Mouse (Mus musculus): ENCODE data around the gene Akap12. TPM values are rescaled to one million over a fixed set of nuclear protein-coding genes. Genes with fewer than 3 reads are reported as not detected.

Gene Akap12
- polyA plus RNA-seq, 1 experiment from 2014 or later = 31.9 TPM

DNA sequence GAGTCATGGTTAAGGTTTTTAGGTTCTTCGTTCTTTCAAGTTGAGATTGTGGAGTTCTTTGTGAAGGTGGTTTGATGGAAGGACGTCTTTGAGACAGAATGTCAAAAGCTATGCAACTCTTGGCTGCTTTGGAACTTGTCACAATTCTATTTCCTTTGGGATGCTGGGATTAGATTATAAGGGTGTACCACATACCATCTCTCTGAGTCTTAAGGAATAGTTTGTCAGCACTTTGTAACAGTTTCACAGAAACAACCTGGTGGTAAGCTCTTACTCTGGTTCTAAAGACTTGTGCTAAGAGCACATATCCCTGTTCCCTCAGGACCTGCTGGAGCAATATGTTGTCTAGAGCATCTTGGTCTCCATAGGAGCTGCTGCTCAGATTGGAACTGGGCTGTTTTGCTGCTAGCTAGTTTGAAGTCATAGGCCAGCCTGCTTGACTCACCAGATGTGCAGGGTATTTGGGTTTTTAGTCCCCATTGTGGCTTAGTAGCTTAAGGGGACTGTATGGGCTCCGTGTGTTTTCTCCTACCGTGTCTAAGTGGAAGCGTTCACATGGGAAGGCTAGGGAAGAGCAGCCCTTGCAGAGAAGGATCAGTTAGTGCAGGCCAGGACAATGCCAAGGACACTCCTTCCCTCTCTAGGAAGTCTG is 123.4 kb downstream of the Akap12 start:
- WGBS = 45% methylated on average over 5 of the region's 5 CpGs
- peak overlapping the region; percentile 90 for H3K4me2 ChIP-seq (ENCODE audit: low read length)
- no peak for DNase-seq
- H3K27ac ChIP-seq (replicated peaks; ENCODE audit: low read depth, low read length) = no peak overlapping the region
- H3K4me1 ChIP-seq (ENCODE audit: control insufficient read depth, insufficient read depth, low read length) = peaks cover 40% of the 10 kb centered on the region
- peak overlapping the region; percentile 97 for H3K4me3 ChIP-seq (replicated peaks; ENCODE audit: low read depth, low read length)
- no peaks in the 10 kb centered on the region for H3K27me3 ChIP-seq (ENCODE audit: control insufficient read depth, insufficient read depth, low read length)
- no peak for ATAC-seq (ENCODE audit: low FRiP score, low TSS enrichment)
- 0 out of 2 replicates have a peak, but pooled peaks cover 7% of the 10 kb centered on the region for H3K36me3 ChIP-seq (ENCODE audit: control insufficient read depth, insufficient read depth, low read length)
- H3K9me3 ChIP-seq (ENCODE audit: control insufficient read depth, low read length) = no peaks in the 10 kb centered on the region
- H3K9ac ChIP-seq (replicated peaks; ENCODE audit: low read length) = peak overlapping the region; percentile 99; the same call in 1 of the 2 replicates

DNA sequence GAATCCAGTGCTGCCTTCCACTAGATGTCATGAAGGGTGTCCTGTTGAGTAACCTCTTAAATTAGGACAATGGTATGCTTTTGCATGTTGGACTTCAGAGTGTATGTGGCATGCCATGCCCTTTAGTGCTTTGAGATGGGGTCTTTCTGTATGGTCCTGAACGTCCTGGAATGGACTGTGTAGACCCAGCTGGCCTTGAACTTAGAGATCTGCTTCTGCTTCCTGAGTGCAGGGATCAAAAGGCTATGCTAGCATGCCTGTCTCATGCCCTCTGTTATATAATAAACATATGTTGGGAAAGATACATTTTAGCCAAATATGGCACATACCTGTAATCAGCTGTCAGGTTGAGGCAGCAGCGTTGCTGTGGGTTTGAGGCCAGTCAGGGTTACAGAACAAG is 124.4 kb downstream of the Akap12 start:
- no peak for DNase-seq
- 75% methylated on average over 2 of the region's 2 CpGs for WGBS
- peaks cover 40% of the 10 kb centered on the region for H3K4me1 ChIP-seq (ENCODE audit: control insufficient read depth, insufficient read depth, low read length)
- H3K27me3 ChIP-seq (ENCODE audit: control insufficient read depth, insufficient read depth, low read length) = no peaks in the 10 kb centered on the region
- no peak overlapping the region for H3K27ac ChIP-seq (replicated peaks; ENCODE audit: low read depth, low read length)
- no peak overlapping the region for H3K9ac ChIP-seq (replicated peaks; ENCODE audit: low read length)
- peak overlapping the region; percentile 90 for H3K4me2 ChIP-seq (ENCODE audit: low read length)
- no peak for ATAC-seq (ENCODE audit: low FRiP score, low TSS enrichment)
- 0 out of 2 replicates have a peak, but pooled peaks cover 7% of the 10 kb centered on the region for H3K36me3 ChIP-seq (ENCODE audit: control insufficient read depth, insufficient read depth, low read length)
- H3K9me3 ChIP-seq (ENCODE audit: control insufficient read depth, low read length) = no peaks in the 10 kb centered on the region
- no peak overlapping the region for H3K4me3 ChIP-seq (replicated peaks; ENCODE audit: low read depth, low read length)

DNA sequence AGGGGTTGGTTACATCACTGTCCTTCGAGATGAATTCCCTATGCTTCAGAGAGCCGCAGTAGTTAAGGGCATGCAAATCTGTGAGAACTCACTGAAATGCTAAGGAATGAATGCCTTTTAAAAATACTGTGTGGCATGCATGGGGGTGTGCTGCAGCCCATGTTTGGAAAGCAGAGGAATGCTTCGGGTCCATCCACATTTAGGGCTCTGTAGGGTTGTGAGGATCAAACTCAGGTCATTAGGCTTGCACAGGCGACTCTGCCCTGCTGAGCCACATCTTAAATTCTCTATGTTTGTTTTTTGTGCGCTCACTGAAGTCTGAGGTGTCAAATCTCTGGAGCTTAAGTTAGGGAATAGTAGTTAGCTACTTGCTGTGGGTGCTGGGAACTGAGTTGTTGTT is 124.9 kb downstream of the Akap12 start:
- H3K4me1 ChIP-seq (ENCODE audit: control insufficient read depth, insufficient read depth, low read length) = peaks cover 38% of the 10 kb centered on the region
- no peak overlapping the region for H3K27ac ChIP-seq (replicated peaks; ENCODE audit: low read depth, low read length)
- ATAC-seq (ENCODE audit: low FRiP score, low TSS enrichment) (no peak), DNase-seq (no peak)
- WGBS = 77% methylated on average over 5 of the region's 5 CpGs
- no peaks in the 10 kb centered on the region for H3K9me3 ChIP-seq (ENCODE audit: control insufficient read depth, low read length)
- peak overlapping the region; percentile 1; the same call in 1 of the 2 replicates for H3K4me2 ChIP-seq (ENCODE audit: low read length)
- 0 out of 2 replicates have a peak, but pooled peaks cover 7% of the 10 kb centered on the region for H3K36me3 ChIP-seq (ENCODE audit: control insufficient read depth, insufficient read depth, low read length)
- no peak overlapping the region for H3K4me3 ChIP-seq (replicated peaks; ENCODE audit: low read depth, low read length)
- H3K27me3 ChIP-seq (ENCODE audit: control insufficient read depth, insufficient read depth, low read length) = no peaks in the 10 kb centered on the region
- H3K9ac ChIP-seq (replicated peaks; ENCODE audit: low read length) = no peak overlapping the region

DNA sequence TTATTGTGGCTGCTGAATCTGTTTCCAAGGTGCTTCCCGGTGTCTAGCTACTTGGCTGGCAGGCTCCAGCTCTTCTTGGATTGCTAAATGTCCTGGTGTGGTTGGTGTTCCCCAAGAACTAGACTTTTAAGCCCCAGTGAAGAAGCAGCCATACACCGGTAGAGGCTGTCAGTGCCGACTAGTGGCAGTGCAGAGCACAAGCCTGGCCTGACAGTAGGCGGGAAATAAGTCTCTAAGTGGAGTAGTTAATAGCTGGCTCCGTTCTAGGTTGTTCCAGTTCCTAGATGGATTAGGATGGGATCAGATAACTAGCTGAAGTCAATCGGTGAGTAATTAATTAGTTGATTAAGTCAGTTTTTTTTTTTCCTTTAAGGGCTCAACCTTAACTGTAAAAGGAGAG is 125.7 kb downstream of the Akap12 start:
- DNase-seq = peak; percentile 46
- Histone ChIP-seq H3K36me3 (ENCODE audit: control insufficient read depth, insufficient read depth, low read length) (peaks cover 9% of the 10 kb centered on the region; the same call in 1 of the 2 replicates), H3K4me2 (ENCODE audit: low read length) (no peak overlapping the region), H3K27me3 (ENCODE audit: control insufficient read depth, insufficient read depth, low read length) (no peaks in the 10 kb centered on the region), H3K9me3 (ENCODE audit: control insufficient read depth, low read length) (no peaks in the 10 kb centered on the region), H3K4me3 (replicated peaks; ENCODE audit: low read depth, low read length) (no peak overlapping the region), H3K4me1 (ENCODE audit: control insufficient read depth, insufficient read depth, low read length) (peaks cover 38% of the 10 kb centered on the region), H3K9ac (replicated peaks; ENCODE audit: low read length) (no peak overlapping the region), H3K27ac (replicated peaks; ENCODE audit: low read depth, low read length) (no peak overlapping the region)
- ATAC-seq (ENCODE audit: low FRiP score, low TSS enrichment) = no peak
- WGBS = 58% methylated on average over 6 of the region's 6 CpGs

DNA sequence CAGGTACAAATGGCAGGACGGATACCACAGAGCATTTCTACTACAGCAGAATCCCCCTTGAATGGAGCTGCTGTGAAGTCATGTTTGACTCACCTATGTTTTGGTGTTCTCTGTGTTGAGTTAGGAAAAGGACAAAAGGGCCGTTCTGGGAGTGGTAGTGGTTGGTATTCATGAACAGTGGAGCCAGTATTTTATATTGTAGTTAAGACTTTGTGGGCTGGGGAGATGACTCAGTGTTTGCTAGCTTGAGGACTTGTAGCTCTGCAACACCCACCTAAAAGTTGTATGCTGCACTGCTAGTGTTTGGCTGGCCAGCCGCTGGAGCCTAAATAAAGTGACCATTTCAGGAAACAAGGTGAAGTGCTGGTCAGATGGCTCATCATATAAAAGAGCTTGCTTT is 129.1 kb downstream of the Akap12 start:
- no peak for ATAC-seq (ENCODE audit: low FRiP score, low TSS enrichment)
- no peak overlapping the region for H3K27ac ChIP-seq (replicated peaks; ENCODE audit: low read depth, low read length)
- no peak for DNase-seq
- no peak overlapping the region for H3K4me2 ChIP-seq (ENCODE audit: low read length)
- H3K9me3 ChIP-seq (ENCODE audit: control insufficient read depth, low read length) = no peaks in the 10 kb centered on the region
- H3K36me3 ChIP-seq (ENCODE audit: control insufficient read depth, insufficient read depth, low read length) = peaks cover 25% of the 10 kb centered on the region; the same call in 1 of the 2 replicates
- peaks cover 20% of the 10 kb centered on the region for H3K4me1 ChIP-seq (ENCODE audit: control insufficient read depth, insufficient read depth, low read length)
- H3K9ac ChIP-seq (replicated peaks; ENCODE audit: low read length) = no peak overlapping the region
- H3K4me3 ChIP-seq (replicated peaks; ENCODE audit: low read depth, low read length) = no peak overlapping the region
- H3K27me3 ChIP-seq (ENCODE audit: control insufficient read depth, insufficient read depth, low read length) = no peaks in the 10 kb centered on the region
- WGBS = 95% methylated on average over 3 of the region's 3 CpGs

DNA sequence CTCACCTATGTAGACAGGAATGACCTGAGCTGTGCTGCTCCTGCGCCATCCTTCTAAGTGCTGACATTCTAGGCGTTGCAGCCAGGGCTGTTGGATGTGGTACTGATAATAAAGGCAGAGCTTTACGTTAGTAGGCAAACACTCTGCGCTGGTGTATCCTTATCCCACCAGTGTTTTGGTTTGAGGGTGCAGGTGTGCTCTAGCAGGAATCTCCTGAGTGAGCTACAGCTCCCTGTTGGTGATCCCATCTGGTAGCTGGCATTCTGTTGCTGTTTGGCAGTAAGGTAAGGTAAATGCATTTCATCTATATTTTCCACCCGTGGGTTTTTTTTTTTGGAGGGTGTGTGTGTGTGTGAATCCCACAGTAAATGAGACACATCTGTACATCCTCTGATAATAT is 131.9 kb downstream of the Akap12 start:
- no peak overlapping the region for H3K4me2 ChIP-seq (ENCODE audit: low read length)
- no peaks in the 10 kb centered on the region for H3K27me3 ChIP-seq (ENCODE audit: control insufficient read depth, insufficient read depth, low read length)
- DNase-seq (no peak), ATAC-seq (ENCODE audit: low FRiP score, low TSS enrichment) (no peak)
- 0 out of 2 replicates have a peak, but pooled peaks cover under 1% of the 10 kb centered on the region for H3K4me1 ChIP-seq (ENCODE audit: control insufficient read depth, insufficient read depth, low read length)
- H3K9ac ChIP-seq (replicated peaks; ENCODE audit: low read length) = no peak overlapping the region
- H3K36me3 ChIP-seq (ENCODE audit: control insufficient read depth, insufficient read depth, low read length) = peaks cover 32% of the 10 kb centered on the region
- WGBS = 93% methylated on average over 5 of the region's 5 CpGs
- no peaks in the 10 kb centered on the region for H3K9me3 ChIP-seq (ENCODE audit: control insufficient read depth, low read length)
- no peak overlapping the region for H3K4me3 ChIP-seq (replicated peaks; ENCODE audit: low read depth, low read length)
- no peak overlapping the region for H3K27ac ChIP-seq (replicated peaks; ENCODE audit: low read depth, low read length)

DNA sequence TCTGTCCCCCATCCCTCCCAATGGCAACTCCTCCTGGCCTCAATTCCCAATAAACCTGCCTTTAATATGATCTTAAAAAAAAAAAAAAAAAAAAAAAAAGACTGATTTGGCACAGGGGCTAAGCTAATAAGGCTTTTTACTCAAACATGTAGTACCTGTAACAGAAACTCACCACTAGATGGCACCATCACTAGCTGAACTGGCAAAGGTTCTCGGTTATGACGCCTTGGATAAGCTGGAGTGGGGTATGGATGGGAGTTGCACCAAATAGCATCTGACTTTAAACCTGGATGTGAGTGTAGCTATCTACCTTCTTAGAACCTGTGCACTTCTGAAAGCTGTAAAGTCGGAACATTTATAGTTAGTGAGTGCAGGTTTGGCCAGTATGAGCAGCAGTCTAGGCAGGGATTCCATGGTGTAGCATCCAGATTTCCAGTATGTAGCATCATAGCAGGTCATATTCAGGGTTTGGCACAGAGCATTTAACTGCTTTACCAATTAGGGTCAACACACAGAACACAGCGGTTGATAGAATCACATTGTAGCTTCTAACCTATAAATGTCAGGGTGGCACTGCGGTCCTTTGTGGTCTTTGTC is 138.8 kb downstream of the Akap12 start:
- no peak overlapping the region for H3K4me3 ChIP-seq (replicated peaks; ENCODE audit: low read depth, low read length)
- peaks cover 32% of the 10 kb centered on the region for H3K36me3 ChIP-seq (ENCODE audit: control insufficient read depth, insufficient read depth, low read length)
- H3K4me2 ChIP-seq (ENCODE audit: low read length) = no peak overlapping the region
- peak; percentile 91 for DNase-seq
- 58% methylated on average over 5 of the region's 5 CpGs for WGBS
- no peak overlapping the region for H3K9ac ChIP-seq (replicated peaks; ENCODE audit: low read length)
- no peaks in the 10 kb centered on the region for H3K9me3 ChIP-seq (ENCODE audit: control insufficient read depth, low read length)
- H3K4me1 ChIP-seq (ENCODE audit: control insufficient read depth, insufficient read depth, low read length) = no peaks in the 10 kb centered on the region
- no peak overlapping the region for H3K27ac ChIP-seq (replicated peaks; ENCODE audit: low read depth, low read length)
- H3K27me3 ChIP-seq (ENCODE audit: control insufficient read depth, insufficient read depth, low read length) = no peaks in the 10 kb centered on the region
- ATAC-seq (ENCODE audit: low FRiP score, low TSS enrichment) = peak; percentile 67; the same call in 1 of the 2 replicates

DNA sequence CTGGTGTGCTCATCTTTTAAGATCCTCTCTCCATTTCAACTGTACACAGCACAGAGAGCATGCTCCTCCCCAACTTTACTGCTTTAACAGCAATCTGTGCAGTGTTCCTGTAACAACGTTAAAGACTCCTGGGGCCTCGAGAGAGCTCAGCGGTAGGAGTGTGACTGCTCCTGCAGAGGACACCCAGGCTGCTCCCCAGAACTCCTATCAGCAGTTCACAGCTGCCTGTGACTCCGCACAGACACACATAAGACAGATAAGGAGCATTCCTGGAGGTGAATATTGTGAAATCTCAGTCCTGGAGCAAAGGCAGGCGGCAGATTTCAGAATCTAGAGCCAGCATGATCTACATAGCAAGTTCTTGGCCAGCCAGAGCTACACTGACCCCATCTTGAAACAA is 139.3 kb downstream of the Akap12 start:
- H3K36me3 ChIP-seq (ENCODE audit: control insufficient read depth, insufficient read depth, low read length) = peaks cover 36% of the 10 kb centered on the region
- H3K4me1 ChIP-seq (ENCODE audit: control insufficient read depth, insufficient read depth, low read length) = no peaks in the 10 kb centered on the region
- DNase-seq (no peak), ATAC-seq (ENCODE audit: low FRiP score, low TSS enrichment) (0 out of 2 replicates have a peak, but pooled peaks have one; percentile 9)
- no peaks in the 10 kb centered on the region for H3K27me3 ChIP-seq (ENCODE audit: control insufficient read depth, insufficient read depth, low read length)
- no peaks in the 10 kb centered on the region for H3K9me3 ChIP-seq (ENCODE audit: control insufficient read depth, low read length)
- H3K4me2 ChIP-seq (ENCODE audit: low read length) = no peak overlapping the region
- WGBS = 90% methylated on average over 5 of the region's 5 CpGs
- H3K9ac ChIP-seq (replicated peaks; ENCODE audit: low read length) = no peak overlapping the region
- no peak overlapping the region for H3K4me3 ChIP-seq (replicated peaks; ENCODE audit: low read depth, low read length)
- H3K27ac ChIP-seq (replicated peaks; ENCODE audit: low read depth, low read length) = no peak overlapping the region

DNA sequence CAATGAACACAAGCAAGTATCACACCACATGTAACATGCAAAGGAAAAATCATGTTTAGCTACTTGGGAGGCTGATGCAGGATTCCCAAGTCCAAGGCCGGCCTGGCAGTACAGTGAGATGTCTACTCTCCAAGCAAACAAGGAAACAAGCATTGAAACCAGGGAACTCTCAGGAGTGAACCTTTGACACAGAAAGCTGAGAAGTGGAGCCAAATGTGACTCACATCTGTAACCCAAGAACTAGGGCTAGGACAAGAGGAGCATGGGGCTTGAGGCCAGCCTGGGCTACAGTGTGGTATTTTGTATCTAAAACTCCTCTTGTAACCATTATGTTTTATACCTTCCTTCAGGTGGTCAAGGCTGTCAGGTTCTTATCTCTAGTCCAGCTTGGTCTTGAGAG is 141.0 kb downstream of the Akap12 start:
- no peaks in the 10 kb centered on the region for H3K9me3 ChIP-seq (ENCODE audit: control insufficient read depth, low read length)
- 90% methylated on average over 1 of the region's 1 CpGs for WGBS
- H3K4me3 ChIP-seq (replicated peaks; ENCODE audit: low read depth, low read length) = no peak overlapping the region
- DNase-seq (no peak), ATAC-seq (ENCODE audit: low FRiP score, low TSS enrichment) (no peak)
- H3K36me3 ChIP-seq (ENCODE audit: control insufficient read depth, insufficient read depth, low read length) = peaks cover 43% of the 10 kb centered on the region
- H3K9ac ChIP-seq (replicated peaks; ENCODE audit: low read length) = no peak overlapping the region
- H3K4me1 ChIP-seq (ENCODE audit: control insufficient read depth, insufficient read depth, low read length) = no peaks in the 10 kb centered on the region
- H3K27me3 ChIP-seq (ENCODE audit: control insufficient read depth, insufficient read depth, low read length) = no peaks in the 10 kb centered on the region
- no peak overlapping the region for H3K27ac ChIP-seq (replicated peaks; ENCODE audit: low read depth, low read length)
- no peak overlapping the region for H3K4me2 ChIP-seq (ENCODE audit: low read length)

All from midbrain, embryonic 14.5 days (tissue).